Mouse (Mus musculus) MEL-GATA-1-ER (cell line): ENCODE data around the gene Tlk2.

Experiments
- DNase-seq: peaks from one replicate; pipeline ENCODE4 v3.0.0-alpha.2; 2012; ENCODE audit warnings: low read depth; ENCODE audit errors: extremely low read depth

The Tlk2 gene

DNA sequence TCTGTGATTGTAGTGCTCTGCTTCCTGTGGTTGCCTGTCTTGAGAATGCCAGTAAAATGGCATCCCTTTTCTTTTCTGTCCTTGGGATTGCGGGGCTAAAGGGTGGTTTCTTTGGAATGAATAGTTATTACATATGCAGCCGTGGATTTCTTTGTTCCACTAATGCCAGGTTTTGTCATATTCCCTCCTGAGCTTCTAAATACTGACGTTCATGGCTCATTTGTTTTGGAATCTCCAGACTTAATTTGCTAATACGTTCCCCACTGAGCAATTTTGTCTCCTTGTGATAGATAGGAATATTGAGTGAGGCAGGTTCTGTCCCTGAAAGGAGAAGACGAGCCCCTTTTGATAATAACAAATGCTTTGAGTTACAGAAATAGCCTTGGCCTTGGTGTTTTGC, 82.5 kb downstream of the Tlk2 start:
- DNase-seq = no peak

GRCm38 (mm10) chr11:105261601-105262351, 83.2 kb downstream of the Tlk2 start:
- no peak for DNase-seq

GRCm38 (mm10) chr11:105264506-105264905, 85.9 kb downstream of the Tlk2 start:
- no peak for DNase-seq

DNA sequence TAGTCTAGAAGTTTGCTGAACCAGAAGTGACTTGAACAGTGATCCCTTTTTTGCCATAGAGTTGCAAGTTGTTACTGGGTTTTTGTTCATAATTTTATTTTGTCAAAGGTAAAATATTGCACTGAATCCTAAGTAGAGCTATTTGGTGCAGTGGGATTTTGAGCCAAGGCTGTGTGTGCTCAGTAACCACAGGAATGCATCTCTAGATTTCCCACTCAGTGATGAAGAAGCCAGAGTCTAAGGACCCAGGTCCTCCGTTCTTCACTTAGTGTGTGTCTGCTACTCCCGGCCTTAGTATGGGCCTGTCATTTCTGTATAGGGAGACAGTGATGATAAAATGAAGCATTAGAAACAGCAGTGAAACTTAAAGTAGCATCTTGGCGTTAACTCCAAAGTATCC, 86.4 kb downstream of the Tlk2 start:
- no peak for DNase-seq

GRCm38 (mm10) chr11:105270155-105270554, 91.5 kb downstream of the Tlk2 start:
- DNase-seq = peak; percentile 16

GRCm38 (mm10) chr11:105280456-105280855, 101.8 kb downstream of the Tlk2 start:
- no peak for DNase-seq

DNA sequence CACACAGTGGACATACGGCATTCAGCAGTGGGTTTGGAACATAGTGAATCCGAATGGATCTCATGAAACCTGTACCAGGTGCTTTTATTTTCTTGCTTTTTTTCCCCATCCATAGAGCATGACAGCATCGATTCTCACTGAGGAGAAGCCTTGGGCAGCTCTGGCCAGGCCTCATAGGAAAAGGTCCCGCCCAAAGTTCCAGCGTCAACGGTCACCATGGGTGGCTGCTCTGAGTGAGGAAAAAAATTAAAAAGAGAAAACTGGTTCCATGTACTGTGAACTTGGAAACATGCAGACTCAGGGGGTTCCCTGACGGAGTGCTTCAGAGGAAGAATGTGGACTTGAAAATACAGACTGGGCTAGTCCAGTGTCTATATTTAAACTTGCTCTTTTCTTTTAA, 102.7 kb downstream of the Tlk2 start:
- no peak for DNase-seq

GRCm38 (mm10) chr11:105281763-105282459, 103.3 kb downstream of the Tlk2 start:
- no peak for DNase-seq

GRCm38 (mm10) chr11:105282460-105282859, 103.9 kb downstream of the Tlk2 start:
- no peak for DNase-seq

GRCm38 (mm10) chr11:105283016-105283415, 104.4 kb downstream of the Tlk2 start:
- DNase-seq = no peak

DNA sequence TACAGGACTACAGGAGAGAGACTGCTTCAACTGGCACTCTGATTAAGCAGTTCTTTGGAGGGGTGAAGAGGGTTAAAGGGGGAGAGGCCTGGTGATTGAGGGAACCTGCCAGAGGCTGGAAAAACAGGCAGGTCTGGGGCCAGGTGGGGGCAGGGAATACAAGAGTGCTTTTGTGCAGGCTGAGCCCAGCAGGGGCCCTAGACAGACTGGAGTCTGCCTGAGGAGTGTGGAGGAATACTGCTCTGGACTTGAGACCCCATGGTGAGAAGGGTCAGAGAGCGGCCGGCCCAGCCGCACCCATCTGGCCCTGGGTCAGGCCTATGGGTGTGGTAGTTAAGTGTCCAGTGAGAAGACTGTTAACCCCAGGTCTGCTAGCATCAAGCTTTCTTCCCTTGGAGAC, 107.1 kb downstream of the Tlk2 start:
- DNase-seq = no peak

DNA sequence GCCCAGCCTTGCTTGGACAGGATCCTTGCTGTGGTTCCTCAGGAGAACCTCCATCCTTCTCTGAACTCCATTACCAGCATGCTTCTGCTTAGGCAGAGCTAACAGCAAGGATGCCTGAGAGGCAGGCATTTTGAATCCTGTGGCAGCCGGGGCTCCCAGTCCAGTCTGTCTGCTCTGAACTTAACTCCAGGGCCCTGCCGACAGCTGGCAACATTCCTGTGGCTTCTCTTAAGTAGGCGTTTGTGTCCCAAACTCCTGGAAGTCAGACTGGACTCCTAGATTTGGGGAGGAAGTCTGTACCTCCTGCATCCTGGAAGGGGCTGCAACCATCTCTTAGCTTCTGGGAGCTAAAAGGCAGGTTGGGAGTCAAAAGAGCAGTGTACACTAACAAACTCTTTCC, 110.8 kb downstream of the Tlk2 start:
- no peak for DNase-seq

DNA sequence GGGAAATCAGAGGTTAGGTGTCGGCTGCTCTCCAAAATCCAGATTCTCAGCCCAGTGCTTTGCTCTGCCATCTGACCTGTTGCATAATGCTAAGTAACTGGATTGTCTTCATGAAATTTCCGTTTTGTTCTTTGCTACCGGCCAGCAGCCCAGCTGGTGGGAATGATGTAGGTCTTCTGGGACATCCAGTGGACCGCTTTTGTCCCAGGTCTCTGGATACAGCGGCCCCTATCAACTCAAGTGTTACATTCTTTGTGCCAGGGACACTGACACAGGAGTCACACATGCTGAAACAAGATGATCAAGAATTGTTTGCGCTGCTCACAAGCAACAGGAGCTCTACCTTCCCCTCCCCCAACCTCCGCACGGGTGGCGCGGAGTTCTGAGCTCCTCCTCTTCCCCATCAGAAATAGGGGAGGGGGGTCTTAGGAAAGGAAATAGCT, 113.1 kb downstream of the Tlk2 start:
- DNase-seq = no peak

DNA sequence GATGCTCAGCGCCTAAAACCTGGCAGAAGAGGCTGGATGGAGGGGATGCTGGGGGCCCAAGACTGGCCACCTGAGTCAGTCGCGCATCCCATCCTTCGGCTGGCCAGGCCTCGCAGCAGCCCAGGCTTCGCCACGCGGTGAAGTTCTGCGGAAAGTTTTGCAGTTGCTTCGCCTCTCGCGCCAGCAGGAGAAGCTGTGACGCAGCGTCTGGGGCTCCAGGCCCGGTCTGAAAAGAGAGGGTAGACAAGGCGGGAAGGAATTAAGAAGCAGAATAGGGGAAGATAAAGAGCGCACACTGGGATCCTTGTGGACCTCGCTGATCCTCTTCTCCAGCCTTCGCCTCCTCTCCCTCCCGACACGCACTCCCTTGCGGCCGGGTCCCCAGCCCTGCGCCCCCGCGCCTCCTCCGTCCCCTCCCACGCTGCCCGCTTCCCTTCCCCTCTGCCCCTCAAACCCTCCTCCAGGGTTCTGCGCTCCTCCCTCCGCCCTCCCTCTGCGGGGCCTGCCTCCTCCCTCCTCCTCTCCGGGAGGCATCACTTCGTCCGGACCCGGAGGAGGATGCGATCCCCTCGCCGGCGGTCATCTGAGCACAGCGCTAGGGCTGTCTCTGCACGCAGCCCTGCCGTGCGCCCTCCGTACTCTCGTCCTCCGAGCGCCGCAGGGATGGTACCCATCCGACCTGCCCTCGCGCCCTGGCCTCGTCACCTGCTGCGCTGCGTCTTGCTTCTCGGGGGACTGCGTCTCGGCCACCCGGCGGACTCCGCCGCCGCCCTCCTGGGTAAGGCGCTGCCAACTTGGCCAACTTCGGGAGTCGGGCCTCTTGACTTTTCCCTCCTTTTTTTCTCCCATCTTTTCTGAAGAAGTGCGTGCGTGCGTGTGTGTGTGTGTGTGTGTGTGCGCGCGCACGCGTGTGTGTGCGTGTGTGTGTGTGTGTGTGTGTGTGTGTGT, 113.8 kb downstream of the Tlk2 start, which contains the start of gene Mrc2:
TSS of gene Mrc2 (plus strand) at position 520 of the 948 bp plus-strand sequence.
- DNase-seq = no peak

GRCm38 (mm10) chr11:105293101-105293581, 114.5 kb downstream of the Tlk2 start:
- no peak for DNase-seq

- no peak for DNase-seq
Observed at GRCm38 (mm10) chr11:105293901-105294494, 115.4 kb downstream of the Tlk2 start.

DNA sequence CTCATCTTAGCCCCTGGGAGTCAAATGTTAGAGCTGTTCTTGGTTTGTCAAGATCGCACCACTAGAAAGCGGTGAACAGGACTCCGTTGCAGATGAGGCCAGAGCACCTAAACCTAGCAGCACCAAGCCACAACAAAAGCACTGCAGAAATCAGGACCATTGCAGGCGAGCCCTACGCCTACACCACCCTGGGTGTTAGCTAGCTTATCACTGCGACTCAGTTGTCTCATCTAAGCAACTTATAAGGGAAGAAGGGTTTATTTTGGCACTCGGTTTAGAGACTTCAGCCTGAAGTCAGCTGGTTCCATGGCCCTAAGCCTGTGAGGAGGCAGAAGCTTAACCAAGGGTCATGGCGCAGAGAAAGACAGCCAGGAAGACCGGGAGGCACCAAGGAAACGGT, 117.5 kb downstream of the Tlk2 start:
- no peak for DNase-seq

- no peak for DNase-seq
Observed at GRCm38 (mm10) chr11:105310197-105310596, 131.6 kb downstream of the Tlk2 start.

DNA sequence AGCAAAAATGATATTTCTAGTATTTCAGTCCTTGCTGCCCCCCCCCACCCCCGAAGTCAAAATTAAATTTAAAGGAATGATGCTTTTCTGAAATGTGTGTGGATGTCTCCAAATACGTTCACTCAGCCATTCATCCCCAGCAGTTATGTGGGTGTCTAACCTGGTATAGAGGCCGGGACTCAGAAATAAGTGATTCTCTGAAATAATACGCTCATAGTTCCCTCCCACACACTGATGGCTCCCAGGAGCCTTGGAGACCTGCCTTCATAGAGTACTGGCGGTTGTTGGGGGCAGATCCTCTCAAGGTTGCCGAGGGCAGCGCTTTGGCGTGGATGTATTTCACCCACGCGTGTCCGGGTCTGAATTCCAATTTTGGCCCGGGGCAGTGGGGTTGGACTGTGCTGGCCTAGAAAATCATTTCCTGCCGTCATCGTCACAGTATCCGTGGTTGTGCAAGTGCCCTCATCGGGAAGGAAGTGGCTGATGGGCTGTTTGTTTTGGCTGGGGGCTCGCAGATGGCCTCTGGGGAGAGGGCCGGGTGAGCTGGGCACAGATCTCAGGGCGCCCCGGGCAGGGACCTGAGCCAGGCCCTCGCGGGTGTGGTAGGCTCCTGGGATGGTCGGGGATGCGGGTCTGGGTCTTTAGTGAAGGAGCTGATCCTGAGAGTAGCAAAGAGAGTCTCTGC, 132.8 kb downstream of the Tlk2 start:
- no peak for DNase-seq

DNA sequence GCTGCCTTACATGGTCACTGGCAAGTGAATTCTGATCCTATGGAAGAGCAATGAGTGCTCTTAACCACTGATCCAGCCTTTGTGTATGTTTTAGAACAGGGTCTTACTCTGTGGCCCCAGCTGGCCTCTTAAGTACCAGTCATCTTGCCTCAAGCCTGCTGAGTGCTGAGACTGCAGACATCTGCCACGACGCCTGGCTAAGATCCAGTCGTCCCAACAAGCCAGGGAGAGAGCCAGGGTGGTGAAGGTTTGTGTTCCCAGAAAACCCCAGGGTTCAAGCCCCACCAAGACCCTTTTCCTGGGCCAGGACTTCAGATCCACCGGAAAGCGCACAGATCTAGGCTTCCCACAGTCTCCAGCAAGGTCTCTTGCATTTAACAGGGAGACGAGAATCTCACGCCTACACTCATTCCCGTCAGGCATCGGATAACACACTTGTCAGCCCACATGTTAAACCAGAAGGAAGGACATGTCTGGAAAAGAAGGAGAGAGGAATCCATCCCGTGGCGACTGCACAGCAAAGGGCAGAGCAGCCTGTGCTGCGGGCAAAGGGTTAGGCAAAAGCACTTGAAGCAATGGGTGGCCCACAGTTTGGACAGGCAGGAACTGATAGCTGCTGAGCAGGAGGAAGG, 133.8 kb downstream of the Tlk2 start:
- no peak for DNase-seq
